Mouse (Mus musculus) midbrain, embryonic 14.5 days (tissue): ENCODE measurements around the gene Cckbr. TPM values are rescaled to one million over a fixed set of nuclear protein-coding genes. Genes with fewer than 3 reads are reported as not detected.
A peak's percentile ranks its signal among the peaks of the same experiment; 100 is the strongest.

Experiments
- ATAC-seq: fragments of 200-750 bp; cut with Nextera tagmentation; 2 replicates; pipeline ENCODE4 v1.8.0; 2017; ENCODE audit warnings: moderate number of reproducible peaks, moderate library complexity; ENCODE audit not compliant: low FRiP score, low TSS enrichment
- DNase-seq: peaks from one replicate; pipeline ENCODE4 v3.0.0-alpha.2; 2015
- H3K27ac ChIP-seq: fragments of 300-500 bp; sonication (generic); replicated peaks from 2 replicates; pipeline ENCODE4 v1.5.1; 2014; ENCODE audit warnings: mild to moderate bottlenecking, low read depth, low read length, moderate library complexity
- H3K27me3 ChIP-seq: fragments of 300-500 bp; sonication (generic); 2 replicates; pipeline ENCODE4 v1.6.1; 2014; ENCODE audit warnings: low read length, control low read depth, mixed read lengths; ENCODE audit not compliant: control insufficient read depth, insufficient read depth
- H3K36me3 ChIP-seq: fragments of 300-500 bp; sonication (generic); 2 replicates; pipeline ENCODE4 v1.6.1; 2014; ENCODE audit warnings: low read length, control low read depth; ENCODE audit not compliant: control insufficient read depth, insufficient read depth
- H3K4me1 ChIP-seq: fragments of 300-500 bp; sonication (generic); 2 replicates; pipeline ENCODE4 v1.6.1; 2014; ENCODE audit warnings: mild to moderate bottlenecking, antibody characterized with exemption, low read length, control low read depth; ENCODE audit not compliant: control insufficient read depth, insufficient read depth
- H3K4me2 ChIP-seq: fragments of 300-500 bp; sonication (generic); 2 replicates; pipeline ENCODE4 v1.6.1; 2014; ENCODE audit warnings: mild to moderate bottlenecking, low read length, moderate library complexity
- H3K4me3 ChIP-seq: fragments of 300-500 bp; sonication (generic); replicated peaks from 2 replicates; pipeline ENCODE4 v1.5.1; 2014; ENCODE audit warnings: low read depth, low read length
- H3K9ac ChIP-seq: fragments of 300-500 bp; sonication (generic); replicated peaks from 2 replicates; pipeline ENCODE4 v1.6.1; 2014; ENCODE audit warnings: mild to moderate bottlenecking, low read length, moderate library complexity
- H3K9me3 ChIP-seq: fragments of 300-500 bp; sonication (generic); 2 replicates; pipeline ENCODE4 v1.6.1; 2016; ENCODE audit warnings: low read length, control low read depth, mixed read lengths; ENCODE audit not compliant: control insufficient read depth
- WGBS: fragments of 180-500 bp; shearing (Covaris S2); extraction: QIAGEN DNeasy Blood & Tissue Kit; methylation state at CpG from one replicate; pipeline ENCODE4 v1.1.7; 2014; 5-methylcytosine and 5-hydroxymethylcytosine counted together
- polyA plus RNA-seq: library from polyadenylated mRNA; unstranded; fragments of >200 nt; fragmentation: Nextera tagmentation; extraction: Ambion mirVana; gene quantifications from 2 replicates; pipeline ENCODE4 v1.2.1, GENCODE M21; 2014

Cckbr gene
- polyA plus RNA-seq, 1 experiment from 2014 or later: 1.7 TPM

DNA sequence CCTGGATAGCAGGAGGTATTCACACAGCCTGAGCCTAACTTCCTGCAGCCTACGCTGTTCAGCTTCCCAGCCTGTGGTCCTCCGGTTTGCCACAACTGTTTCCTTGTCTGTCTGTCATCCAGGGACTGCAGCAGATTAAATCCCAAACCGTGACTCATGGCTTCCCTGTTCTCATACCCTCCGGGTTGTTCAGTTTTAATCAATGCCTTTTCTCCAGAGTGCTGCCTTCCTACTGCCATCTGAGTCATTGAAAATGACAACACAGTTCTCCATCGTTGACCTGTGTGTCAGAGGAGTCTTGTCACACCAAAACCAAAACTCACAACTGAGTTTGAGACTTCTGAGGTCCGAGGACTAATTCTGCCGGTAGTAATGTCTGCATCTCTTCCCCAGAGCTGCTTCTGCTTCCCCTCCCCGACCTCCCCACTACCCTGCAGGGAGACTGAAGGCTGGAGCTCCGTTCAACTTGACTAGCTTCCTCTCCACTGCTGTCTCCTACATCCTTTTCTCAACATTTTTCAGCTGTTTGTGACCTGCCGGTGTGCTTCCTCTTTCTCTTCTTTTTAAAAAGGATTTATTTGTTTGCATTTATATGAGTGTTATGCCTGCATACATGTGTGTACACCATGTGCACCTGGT lies 73.4 kb downstream of the Cckbr start:
- no peak for DNase-seq
- WGBS: 52% methylated on average over 10 of the region's 10 CpGs
- no peak overlapping the region for H3K9ac ChIP-seq
- H3K27me3 ChIP-seq: no peaks in the 10 kb centered on the region
- H3K9me3 ChIP-seq: no peaks in the 10 kb centered on the region
- no peaks in the 10 kb centered on the region for H3K4me1 ChIP-seq
- H3K4me2 ChIP-seq: no peak overlapping the region
- no peak overlapping the region for H3K27ac ChIP-seq
- H3K36me3 ChIP-seq: no peaks in the 10 kb centered on the region
- no peak for ATAC-seq
- H3K4me3 ChIP-seq: no peak overlapping the region

DNA sequence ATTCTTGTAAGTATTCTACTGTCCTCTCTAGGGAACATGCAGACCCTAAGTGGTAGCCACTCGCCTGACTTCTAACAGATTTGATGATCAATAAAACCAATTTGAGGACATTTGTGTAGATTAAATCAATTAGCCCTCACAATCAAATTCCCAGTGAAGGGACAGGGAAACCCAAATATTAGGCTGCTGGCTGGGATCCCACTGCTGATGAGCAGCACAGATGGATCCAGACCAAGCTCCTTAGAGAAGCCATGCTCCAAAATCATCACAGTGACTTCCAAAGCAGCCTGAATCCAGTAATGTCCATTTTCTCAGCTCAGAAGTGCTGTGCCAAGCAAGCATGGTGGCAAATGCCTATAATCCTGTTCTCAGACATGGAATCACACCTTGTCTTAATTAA lies 74.1 kb downstream of the Cckbr start:
- WGBS: 78% methylated on average over 1 of the region's 1 CpGs
- no peak for ATAC-seq
- no peak overlapping the region for H3K27ac ChIP-seq

DNA sequence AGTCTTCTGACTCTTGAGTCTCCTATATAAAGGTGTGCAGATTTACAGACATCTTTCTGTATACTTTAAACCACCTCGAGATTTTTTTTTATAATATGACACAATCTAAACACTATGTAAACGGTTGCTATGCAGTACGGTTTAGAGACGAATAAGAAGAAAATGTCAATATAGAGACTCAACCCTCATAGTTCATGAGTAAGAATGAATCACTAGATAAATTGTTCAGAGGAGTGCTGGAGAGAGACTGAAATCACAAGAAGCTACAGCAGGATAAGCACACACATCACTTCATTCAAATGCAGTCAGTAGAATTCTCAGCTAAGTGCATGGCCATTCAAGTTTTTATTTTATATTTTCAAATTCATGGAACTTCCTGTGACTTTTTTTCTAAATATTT lies 76.5 kb downstream of the Cckbr start:
- Histone ChIP-seq H3K9ac (no peak overlapping the region), H3K4me1 (no peaks in the 10 kb centered on the region), H3K9me3 (no peaks in the 10 kb centered on the region), H3K36me3 (no peaks in the 10 kb centered on the region), H3K27ac (no peak overlapping the region), H3K4me2 (no peak overlapping the region), H3K27me3 (no peaks in the 10 kb centered on the region), H3K4me3 (no peak overlapping the region)
- ATAC-seq: no peak
- DNase-seq: no peak
- WGBS: 90% methylated on average over 4 of the region's 4 CpGs

More for the DNA sequence above, 74.1 kb downstream of the Cckbr start:
- DNase-seq: no peak
- Histone ChIP-seq H3K4me2 (no peak overlapping the region), H3K4me3 (no peak overlapping the region), H3K36me3 (no peaks in the 10 kb centered on the region), H3K9ac (no peak overlapping the region), H3K9me3 (no peaks in the 10 kb centered on the region), H3K4me1 (no peaks in the 10 kb centered on the region), H3K27me3 (no peaks in the 10 kb centered on the region)

DNA sequence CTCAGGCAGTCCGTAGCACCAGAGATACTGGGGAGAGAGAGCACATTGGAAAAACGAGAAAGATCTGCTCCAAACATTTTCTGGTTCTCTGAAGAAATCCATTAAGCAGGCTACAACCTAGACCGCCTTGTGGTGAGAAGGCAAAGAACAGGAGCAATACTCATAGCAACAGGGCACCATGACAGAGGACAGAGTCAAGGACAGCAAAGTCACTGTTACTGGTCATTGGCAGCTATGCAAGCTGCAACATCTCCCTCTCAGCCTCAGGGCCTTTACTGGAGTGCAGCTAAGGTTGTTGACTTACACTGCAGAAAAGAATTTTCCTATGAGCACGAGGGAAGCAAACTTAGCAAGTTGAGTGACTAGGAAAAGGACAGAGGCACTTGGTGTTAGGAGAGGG lies 81.7 kb downstream of the Cckbr start:
- H3K36me3 ChIP-seq: no peaks in the 10 kb centered on the region
- H3K4me2 ChIP-seq: no peak overlapping the region
- H3K9me3 ChIP-seq: no peaks in the 10 kb centered on the region
- WGBS: 80% methylated on average over 4 of the region's 4 CpGs
- H3K9ac ChIP-seq: no peak overlapping the region
- ATAC-seq (no peak), DNase-seq (no peak)
- H3K27me3 ChIP-seq: no peaks in the 10 kb centered on the region
- H3K4me3 ChIP-seq: no peak overlapping the region
- no peak overlapping the region for H3K27ac ChIP-seq
- no peaks in the 10 kb centered on the region for H3K4me1 ChIP-seq

DNA sequence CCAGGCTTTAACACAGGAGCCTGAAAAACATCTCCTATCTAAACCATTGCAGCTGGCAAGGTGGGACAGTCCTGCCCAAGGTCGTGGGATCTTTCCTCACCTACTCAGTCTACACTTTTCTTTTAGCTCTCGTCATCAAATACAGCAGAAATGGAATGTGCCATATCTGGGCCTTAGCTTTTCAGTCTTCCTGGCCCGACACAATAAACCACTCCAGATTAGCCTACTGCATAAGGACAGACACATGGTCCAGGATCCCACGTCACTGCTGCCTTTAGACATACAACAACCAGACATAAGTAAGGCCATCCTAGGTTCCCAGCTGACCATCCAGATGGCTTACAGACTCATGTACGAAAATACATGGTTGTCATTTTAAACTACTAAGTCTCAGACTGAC lies 84.6 kb downstream of the Cckbr start:
- WGBS: 88% methylated on average over 5 of the region's 5 CpGs
- no peak for ATAC-seq
- H3K27ac ChIP-seq: no peak overlapping the region

DNA sequence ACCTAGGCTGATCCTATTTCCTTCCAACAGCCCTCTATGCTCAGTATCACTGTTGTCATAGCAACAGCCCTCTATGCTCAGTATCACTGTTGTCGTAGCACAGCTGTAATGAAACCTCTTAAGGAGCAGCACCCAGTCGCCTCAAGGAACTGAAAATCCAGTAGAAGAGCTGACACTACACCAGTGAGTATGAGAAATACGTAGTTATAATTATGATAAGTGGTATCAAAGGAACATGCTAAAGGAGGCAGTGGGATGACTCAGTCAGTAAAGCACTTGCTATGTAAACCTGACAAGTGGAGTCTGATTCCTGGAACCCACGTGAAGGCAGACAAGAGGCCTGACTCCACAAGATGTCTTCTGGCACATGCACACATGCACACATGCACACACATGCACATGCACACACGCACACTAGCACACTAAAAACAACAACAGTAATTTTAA lies 88.3 kb downstream of the Cckbr start:
- H3K36me3 ChIP-seq: no peaks in the 10 kb centered on the region
- no peaks in the 10 kb centered on the region for H3K27me3 ChIP-seq
- 0 out of 2 replicates have a peak overlapping the region, but pooled peaks have one; percentile 6 for H3K9ac ChIP-seq
- peak; percentile 75 for DNase-seq
- H3K4me3 ChIP-seq: no peak overlapping the region
- peak; percentile 51; the same call in 1 of the 2 replicates for ATAC-seq
- H3K9me3 ChIP-seq: no peaks in the 10 kb centered on the region
- 52% methylated on average over 5 of the region's 5 CpGs for WGBS
- H3K27ac ChIP-seq: peak overlapping the region; percentile 45
- peaks cover 8% of the 10 kb centered on the region; the same call in 1 of the 2 replicates for H3K4me1 ChIP-seq
- no peak overlapping the region for H3K4me2 ChIP-seq

More for the DNA sequence above, 84.6 kb downstream of the Cckbr start:
- no peak for DNase-seq
- Histone ChIP-seq H3K27me3 (no peaks in the 10 kb centered on the region), H3K9ac (no peak overlapping the region), H3K4me2 (no peak overlapping the region), H3K36me3 (no peaks in the 10 kb centered on the region), H3K9me3 (no peaks in the 10 kb centered on the region), H3K4me3 (no peak overlapping the region), H3K4me1 (peaks cover 4% of the 10 kb centered on the region; the same call in 1 of the 2 replicates)

DNA sequence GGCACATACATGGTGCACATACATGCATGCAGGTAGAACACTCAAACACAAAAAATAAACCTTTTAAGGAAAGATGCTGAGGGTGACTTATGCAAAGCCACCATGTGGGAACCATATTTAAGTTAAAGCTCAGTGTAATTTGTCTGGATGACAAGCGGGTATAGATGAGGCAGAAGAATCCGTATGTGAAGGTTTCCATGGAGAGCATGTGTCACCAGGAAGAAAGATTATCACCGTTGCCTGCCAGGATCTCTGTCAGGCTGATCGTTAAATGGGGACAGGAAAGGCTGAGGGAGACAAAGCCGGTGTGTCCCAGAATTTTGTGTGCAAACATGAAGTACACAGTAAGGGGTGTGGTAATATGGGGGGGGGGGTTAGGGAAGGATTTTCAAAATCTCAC lies 89.0 kb downstream of the Cckbr start:
- no peak for DNase-seq
- 66% methylated on average over 5 of the region's 5 CpGs for WGBS
- ATAC-seq: peak; percentile 7; the same call in 1 of the 2 replicates
- Histone ChIP-seq H3K4me3 (no peak overlapping the region), H3K9ac (no peak overlapping the region), H3K4me1 (peaks cover 8% of the 10 kb centered on the region; the same call in 1 of the 2 replicates), H3K9me3 (no peaks in the 10 kb centered on the region), H3K27ac (no peak overlapping the region), H3K4me2 (no peak overlapping the region), H3K27me3 (no peaks in the 10 kb centered on the region), H3K36me3 (no peaks in the 10 kb centered on the region)

DNA sequence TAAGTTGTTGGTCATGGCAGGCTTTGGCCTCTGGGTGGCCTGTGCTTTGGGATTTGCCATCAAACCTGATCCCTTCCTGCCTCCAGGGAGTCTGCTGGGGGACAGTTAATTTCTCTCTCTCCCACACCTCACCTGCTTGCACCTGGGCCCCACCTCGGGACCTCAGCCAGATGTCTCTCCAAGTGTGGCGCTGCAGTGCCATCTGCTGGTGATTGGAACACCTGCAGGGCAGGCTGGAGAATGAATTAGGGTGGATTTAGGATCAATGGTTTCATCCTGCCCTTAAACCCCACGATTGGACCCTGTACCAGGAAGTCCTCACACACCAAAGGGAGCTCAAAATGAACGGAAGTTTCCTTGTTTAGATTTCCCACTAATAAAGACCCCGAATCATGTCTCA lies 89.6 kb downstream of the Cckbr start:
- DNase-seq (peak; percentile 87), ATAC-seq (peak; percentile 28)
- Histone ChIP-seq H3K4me3 (no peak overlapping the region), H3K9ac (no peak overlapping the region), H3K9me3 (no peaks in the 10 kb centered on the region), H3K4me1 (peaks cover 8% of the 10 kb centered on the region; the same call in 1 of the 2 replicates), H3K36me3 (no peaks in the 10 kb centered on the region), H3K27me3 (no peaks in the 10 kb centered on the region), H3K27ac (no peak overlapping the region), H3K4me2 (no peak overlapping the region)
- 9% methylated on average over 5 of the region's 5 CpGs for WGBS
